Mouse (Mus musculus) lung, postnatal 0 days (tissue): ENCODE measurements at regions not wholly inside any gene's neighbourhood (a gene's known extent, or its start where the extent isn't known, plus 50 kb on each side); places are given as distances from the start of the nearest gene placed in this dataset.
"Not testable (repeated sequence)": the region's sequence is repeated elsewhere in the genome, so short reads cannot be mapped to it uniquely, and the experiment has no call there.

Experiments
- ATAC-seq: fragments of 200-750 bp; cut with Nextera tagmentation; 2 replicates; pipeline ENCODE4 v1.8.0; 2017; ENCODE audit warnings: moderate library complexity
- DNase-seq: peaks from one replicate; pipeline ENCODE4 v3.0.0-alpha.2; 2016; ENCODE audit warnings: low spot score
- H3K27ac ChIP-seq: fragments of 300-500 bp; sonication (generic); 2 replicates; pipeline ENCODE4 v1.5.1; 2014; ENCODE audit warnings: antibody characterized with exemption, mild to moderate bottlenecking, low read length, mixed read lengths
- H3K27me3 ChIP-seq: fragments of 300-500 bp; sonication (generic); replicated peaks from 2 replicates; pipeline ENCODE4 v1.6.1; 2014; ENCODE audit warnings: low read length, mixed read lengths; ENCODE audit not compliant: insufficient read depth
- H3K36me3 ChIP-seq: fragments of 300-500 bp; sonication (generic); 2 replicates; pipeline ENCODE4 v1.6.1; 2014; ENCODE audit warnings: low read length, mixed read lengths; ENCODE audit not compliant: insufficient read depth
- H3K4me1 ChIP-seq: fragments of 300-500 bp; sonication (generic); 2 replicates; pipeline ENCODE4 v1.6.1; 2014; ENCODE audit warnings: antibody characterized with exemption, low read depth, low read length, mixed read lengths; ENCODE audit not compliant: insufficient read depth
- H3K4me2 ChIP-seq: fragments of 300-500 bp; sonication (generic); replicated peaks from 2 replicates; pipeline ENCODE4 v1.6.1; 2014; ENCODE audit warnings: low read depth, mild to moderate bottlenecking, low read length, moderate library complexity, mixed read lengths
- H3K4me3 ChIP-seq: fragments of 300-500 bp; sonication (generic); 2 replicates; pipeline ENCODE4 v1.5.1; 2014; ENCODE audit warnings: low read depth, low read length
- H3K9ac ChIP-seq: fragments of 300-500 bp; sonication (generic); replicated peaks from 2 replicates; pipeline ENCODE4 v1.6.1; 2014; ENCODE audit warnings: low read depth, mild to moderate bottlenecking
- H3K9me3 ChIP-seq: fragments of 300-500 bp; sonication (generic); 2 replicates; pipeline ENCODE4 v1.6.1; 2016; ENCODE audit warnings: low read length, mixed read lengths
- CTCF ChIP-seq: IDR thresholded peaks from 2 replicates; pipeline ENCODE4 v1.5.1; 2016; ENCODE audit warnings: antibody characterized with exemption, mild to moderate bottlenecking
- EP300 ChIP-seq: IDR thresholded peaks from 2 replicates; pipeline ENCODE4 v1.6.1; 2016; ENCODE audit warnings: antibody characterized with exemption, mild to moderate bottlenecking, control low read depth
- WGBS: fragments of 180-500 bp; shearing (Covaris S2); extraction: QIAGEN DNeasy Blood & Tissue Kit; methylation state at CpG from one replicate; pipeline ENCODE4 v1.1.7; 2014; 5-methylcytosine and 5-hydroxymethylcytosine counted together

DNA sequence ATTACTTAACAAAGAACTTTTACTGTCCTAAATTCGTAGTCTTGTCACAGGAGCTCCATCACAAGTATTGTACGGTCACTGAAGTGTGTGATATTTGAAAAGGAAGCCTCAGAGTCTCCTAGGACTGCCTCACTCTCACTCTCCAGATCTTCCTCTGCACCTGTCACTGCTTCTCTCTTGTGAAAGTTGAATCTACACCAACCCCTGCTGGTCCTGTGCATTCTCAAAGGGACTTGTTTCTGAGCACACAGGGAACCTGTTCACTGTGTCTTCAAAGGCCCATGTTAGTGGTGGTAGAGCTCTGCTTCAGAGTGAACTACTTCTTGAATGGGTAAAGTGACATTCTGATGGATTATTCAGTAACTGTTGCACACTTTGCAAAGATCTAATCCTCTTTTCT is 824.9 kb upstream of the Zfp386 start:
- TF ChIP-seq CTCF (no peak), EP300 (no peak)
- 54% methylated on average over 2 of the region's 2 CpGs for WGBS

DNA sequence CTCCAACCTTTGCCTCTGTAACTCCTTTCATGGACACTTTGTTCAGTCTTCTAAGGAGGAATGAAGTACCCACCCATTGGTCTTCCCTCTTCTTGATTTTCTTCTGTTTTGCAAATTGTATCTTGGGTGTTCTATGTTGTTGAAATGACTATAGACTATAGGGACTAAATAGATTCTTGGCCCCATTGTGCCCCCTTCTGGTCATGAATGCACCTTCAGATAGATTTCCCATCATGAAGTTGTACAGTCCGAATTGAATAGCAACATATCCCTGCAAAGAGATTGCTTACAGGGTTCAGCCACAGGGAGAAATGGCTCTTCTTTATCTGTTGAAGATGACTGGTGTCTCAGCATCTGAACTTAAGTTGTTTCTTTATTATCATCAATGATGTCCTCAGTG is 817.6 kb upstream of the Zfp386 start:
- TF ChIP-seq EP300 (no peak), CTCF (no peak)
- Histone ChIP-seq H3K36me3 (no peaks in the 10 kb centered on the region), H3K4me2 (no peak overlapping the region), H3K9ac (no peak overlapping the region), H3K4me1 (no peaks in the 10 kb centered on the region), H3K4me3 (no peak overlapping the region), H3K27me3 (no peaks in the 10 kb centered on the region), H3K27ac (no peak overlapping the region), H3K9me3 (no peaks in the 10 kb centered on the region)
- DNase-seq, result no peak
- no peak for ATAC-seq
- 58% methylated on average over 1 of the region's 1 CpGs for WGBS

More for the DNA sequence above, 824.9 kb upstream of the Zfp386 start:
- H3K36me3 ChIP-seq, result no peaks in the 10 kb centered on the region
- H3K27ac ChIP-seq, result no peak overlapping the region
- H3K9me3 ChIP-seq, result no peaks in the 10 kb centered on the region
- DNase-seq (no peak), ATAC-seq (no peak)
- H3K9ac ChIP-seq, result no peak overlapping the region
- H3K4me2 ChIP-seq, result no peak overlapping the region
- H3K4me1 ChIP-seq, result no peaks in the 10 kb centered on the region
- no peak overlapping the region for H3K4me3 ChIP-seq
- H3K27me3 ChIP-seq, result no peaks in the 10 kb centered on the region

DNA sequence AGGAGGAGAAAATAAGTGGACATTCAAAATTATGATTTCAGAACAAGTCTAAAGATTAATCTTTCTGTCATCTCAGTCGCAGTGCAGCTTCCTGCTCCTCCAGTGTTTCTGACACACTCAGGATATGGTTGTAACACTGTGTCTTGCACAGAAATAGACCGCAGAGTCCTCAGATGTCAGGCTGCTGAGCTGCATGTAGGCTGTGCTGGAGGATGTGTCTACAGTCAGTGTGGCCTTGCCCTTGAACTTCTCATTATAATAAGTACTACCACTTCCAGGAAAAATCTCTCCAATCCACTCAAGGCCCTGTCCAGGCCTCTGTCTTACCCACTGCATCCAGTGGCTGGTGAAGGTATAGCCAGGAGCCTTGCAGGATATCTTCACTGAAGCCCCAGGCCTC is 804.9 kb upstream of the Zfp386 start:
- not testable (repeated sequence) for H3K9me3 ChIP-seq, H3K27me3 ChIP-seq, H3K4me1 ChIP-seq, H3K27ac ChIP-seq, H3K4me2 ChIP-seq, H3K4me3 ChIP-seq, H3K36me3 ChIP-seq, DNase-seq, H3K9ac ChIP-seq, ATAC-seq
- WGBS, result 64% methylated on average over 2 of the region's 2 CpGs

DNA sequence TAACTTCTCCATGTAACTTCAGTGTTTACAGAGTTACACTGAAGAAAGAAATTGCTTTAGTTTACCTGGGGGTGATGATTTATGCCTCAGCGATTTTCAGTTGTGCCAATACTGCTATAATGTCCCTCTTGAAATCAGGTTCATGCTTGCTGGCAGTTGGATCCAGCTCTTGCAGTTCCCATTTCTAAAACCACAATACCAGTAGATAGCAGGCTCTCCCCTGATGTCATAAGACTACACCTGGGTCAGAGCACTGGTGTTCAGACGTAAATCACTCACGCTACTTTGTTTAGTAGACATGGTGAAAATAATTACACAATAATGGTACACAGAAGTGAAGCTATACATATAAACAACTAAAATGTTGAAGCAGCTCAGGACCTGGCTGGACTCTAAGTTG is 800.2 kb upstream of the Zfp386 start:
- not testable (repeated sequence) for H3K9ac ChIP-seq, H3K4me1 ChIP-seq, H3K9me3 ChIP-seq, ATAC-seq, H3K4me2 ChIP-seq, H3K4me3 ChIP-seq, H3K36me3 ChIP-seq, H3K27ac ChIP-seq, H3K27me3 ChIP-seq, DNase-seq
- 78% methylated on average over 3 of the region's 3 CpGs for WGBS

DNA sequence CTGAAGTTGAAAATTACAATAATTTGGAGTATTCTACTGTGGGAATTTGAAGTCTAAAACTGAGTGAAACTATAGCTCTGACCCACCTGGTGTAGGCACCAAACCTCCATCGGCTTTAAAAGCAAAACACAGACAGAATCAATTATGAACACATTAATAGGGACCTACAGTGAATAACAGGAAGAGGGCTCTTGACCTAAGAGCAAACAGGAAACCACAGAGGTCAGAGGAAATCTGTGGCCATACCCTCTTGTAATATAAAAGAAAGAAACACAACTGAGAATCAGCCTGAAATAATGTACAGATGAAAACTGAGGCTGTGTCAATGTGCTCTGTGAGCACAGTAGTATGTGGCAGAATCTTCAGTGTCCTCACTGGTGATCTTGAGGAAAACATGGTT is 789.7 kb upstream of the Zfp386 start:
- no peak for TF ChIP-seq EP300
- no peak for TF ChIP-seq CTCF
- no peak overlapping the region for H3K4me3 ChIP-seq
- H3K9me3 ChIP-seq, result no peaks in the 10 kb centered on the region; the same call in 1 of the 2 replicates
- ATAC-seq (no peak), DNase-seq (no peak)
- no peak overlapping the region for H3K27ac ChIP-seq
- H3K27me3 ChIP-seq, result no peaks in the 10 kb centered on the region
- no peaks in the 10 kb centered on the region for H3K4me1 ChIP-seq
- H3K9ac ChIP-seq, result no peak overlapping the region
- 53% methylated on average over 1 of the region's 1 CpGs for WGBS
- H3K36me3 ChIP-seq, result no peaks in the 10 kb centered on the region
- H3K4me2 ChIP-seq, result no peak overlapping the region

DNA sequence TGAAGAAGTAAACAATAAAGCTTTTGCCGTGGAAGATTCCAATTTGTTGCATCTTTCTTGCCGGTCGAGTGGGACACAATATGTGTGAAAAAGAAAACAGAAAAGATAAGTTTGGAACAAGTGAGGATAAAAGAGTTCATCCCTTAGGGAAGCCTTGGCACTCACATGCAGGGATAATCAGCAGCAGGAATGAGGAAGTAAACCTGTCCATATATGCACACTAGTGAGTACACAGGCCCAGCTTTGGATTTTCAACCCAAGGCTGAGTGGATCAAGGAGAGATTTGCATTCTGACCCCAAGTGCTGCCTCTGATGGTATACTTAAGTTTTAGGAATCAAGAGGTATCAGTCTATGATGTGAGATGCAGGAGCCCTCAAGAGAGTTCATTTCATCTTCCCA is 788.8 kb upstream of the Zfp386 start:
- Histone ChIP-seq H3K27ac (no peak overlapping the region), H3K4me1 (no peaks in the 10 kb centered on the region), H3K9ac (no peak overlapping the region), H3K36me3 (no peaks in the 10 kb centered on the region), H3K4me3 (no peak overlapping the region), H3K4me2 (no peak overlapping the region), H3K27me3 (no peaks in the 10 kb centered on the region), H3K9me3 (no peaks in the 10 kb centered on the region; the same call in 1 of the 2 replicates)
- DNase-seq, result no peak
- ATAC-seq, result no peak
- TF ChIP-seq CTCF, result no peak
- no peak for TF ChIP-seq EP300
- WGBS, result 83% methylated on average over 3 of the region's 3 CpGs

DNA sequence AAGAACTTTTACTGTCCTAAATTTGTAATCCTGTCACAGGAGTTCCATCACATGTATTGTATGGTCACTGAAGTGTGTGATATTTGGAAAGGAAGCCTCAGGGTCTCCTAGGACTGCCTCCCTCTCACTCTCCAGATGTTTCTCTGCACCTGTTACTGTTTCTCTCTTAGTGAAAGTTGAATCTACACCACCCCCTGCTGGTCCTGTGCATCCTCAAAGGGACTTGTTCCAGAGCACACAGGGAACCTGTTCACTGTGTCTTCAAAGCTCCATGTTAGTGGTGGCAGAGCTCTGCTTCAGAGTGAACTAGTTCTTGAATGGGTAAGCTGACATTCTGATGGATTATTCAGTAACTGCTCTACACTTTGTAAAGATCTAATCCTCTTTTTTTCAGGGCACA is 785.1 kb upstream of the Zfp386 start:
- H3K9me3 ChIP-seq, H3K4me2 ChIP-seq, H3K36me3 ChIP-seq, H3K27me3 ChIP-seq, H3K4me1 ChIP-seq, DNase-seq, H3K9ac ChIP-seq, H3K27ac ChIP-seq, ATAC-seq, H3K4me3 ChIP-seq: not testable (repeated sequence)

DNA sequence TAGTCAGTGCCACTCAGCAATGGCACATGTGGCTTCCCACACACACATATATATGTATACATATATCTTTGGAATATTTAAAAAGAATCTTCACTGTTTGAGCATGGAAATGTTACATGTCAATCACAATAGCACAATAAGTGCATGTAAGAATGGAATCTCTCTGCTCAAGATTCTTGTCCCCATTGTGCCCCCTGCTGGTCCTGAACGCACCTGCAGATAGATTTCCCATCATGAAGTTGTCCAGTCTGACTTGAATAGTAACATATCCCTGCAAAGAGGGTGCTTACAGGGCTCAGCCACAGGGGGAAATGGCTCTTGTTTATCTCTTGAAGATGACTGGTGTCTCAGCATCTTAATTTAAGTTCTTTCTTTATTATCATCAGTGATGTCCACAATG is 770.8 kb upstream of the Zfp386 start:
- not testable (repeated sequence) for DNase-seq, H3K9ac ChIP-seq, H3K27ac ChIP-seq, H3K27me3 ChIP-seq, H3K4me2 ChIP-seq, H3K36me3 ChIP-seq, ATAC-seq, H3K4me3 ChIP-seq, H3K4me1 ChIP-seq, H3K9me3 ChIP-seq
- 38% methylated on average over 1 of the region's 1 CpGs for WGBS

DNA sequence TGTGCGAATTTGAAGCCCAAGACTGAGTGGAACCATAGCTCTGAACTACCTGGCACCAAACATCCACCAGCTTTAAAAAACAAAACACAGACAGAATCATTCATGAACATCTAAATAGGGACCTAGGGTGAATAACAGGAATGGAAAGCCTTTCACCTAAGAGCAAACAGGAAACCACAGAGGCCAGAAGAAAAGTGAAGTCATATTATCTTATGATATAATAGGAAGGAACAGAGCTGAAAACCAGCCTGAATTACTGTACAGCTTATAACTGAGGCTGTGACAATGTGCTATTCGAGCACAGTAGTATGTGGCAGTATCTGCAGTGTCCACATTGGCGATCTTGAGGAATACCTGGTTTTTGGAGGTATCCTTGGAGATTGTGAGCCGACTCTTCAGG is 753.8 kb upstream of the Zfp386 start:
- H3K36me3 ChIP-seq, H3K4me2 ChIP-seq, H3K27me3 ChIP-seq, H3K9me3 ChIP-seq, H3K4me1 ChIP-seq, DNase-seq, H3K9ac ChIP-seq, H3K4me3 ChIP-seq, H3K27ac ChIP-seq, ATAC-seq: not testable (repeated sequence)
- 57% methylated on average over 4 of the region's 4 CpGs for WGBS

DNA sequence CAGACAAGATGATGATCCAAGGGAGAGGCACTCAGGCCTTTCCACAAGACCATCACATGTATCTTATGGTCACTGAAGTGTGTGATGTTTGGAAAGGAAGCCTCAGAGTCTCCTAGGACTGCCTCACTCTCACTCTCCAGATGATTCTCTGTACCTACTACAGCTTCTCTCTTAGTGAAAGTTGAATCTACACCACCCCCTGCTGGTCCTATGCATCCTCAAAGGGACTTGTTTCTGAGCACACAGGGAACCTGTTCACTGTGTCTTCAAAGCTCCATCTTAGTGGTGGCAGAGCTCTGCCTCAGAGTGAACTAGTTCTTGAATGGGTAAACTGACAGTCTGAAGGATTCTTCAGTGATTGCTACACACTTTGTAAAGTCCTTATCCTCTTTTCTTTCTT is 749.5 kb upstream of the Zfp386 start:
- not testable (repeated sequence) for ATAC-seq, H3K36me3 ChIP-seq, H3K4me1 ChIP-seq, H3K27me3 ChIP-seq, H3K4me2 ChIP-seq, H3K9me3 ChIP-seq, DNase-seq, H3K27ac ChIP-seq, H3K9ac ChIP-seq, H3K4me3 ChIP-seq
